Mouse (Mus musculus) kidney, adult 2 months (tissue): ENCODE data around the gene C1galt1c1.

Experiments
- CTCF ChIP-seq: fragments of 200-500 bp; conservative IDR thresholded peaks from 2 replicates; pipeline ENCODE4 v1.5.1; 2011; ENCODE audit warnings: low read depth, mild to moderate bottlenecking, control low read depth, low read length, moderate library complexity, mixed read lengths; ENCODE audit not compliant: insufficient read depth, insufficient read length
- POLR2A ChIP-seq: fragments of 200-500 bp; IDR thresholded peaks from one replicate; pipeline ENCODE4 v1.6.1; 2011; ENCODE audit warnings: low read depth, low read length, control low read depth

DNA sequence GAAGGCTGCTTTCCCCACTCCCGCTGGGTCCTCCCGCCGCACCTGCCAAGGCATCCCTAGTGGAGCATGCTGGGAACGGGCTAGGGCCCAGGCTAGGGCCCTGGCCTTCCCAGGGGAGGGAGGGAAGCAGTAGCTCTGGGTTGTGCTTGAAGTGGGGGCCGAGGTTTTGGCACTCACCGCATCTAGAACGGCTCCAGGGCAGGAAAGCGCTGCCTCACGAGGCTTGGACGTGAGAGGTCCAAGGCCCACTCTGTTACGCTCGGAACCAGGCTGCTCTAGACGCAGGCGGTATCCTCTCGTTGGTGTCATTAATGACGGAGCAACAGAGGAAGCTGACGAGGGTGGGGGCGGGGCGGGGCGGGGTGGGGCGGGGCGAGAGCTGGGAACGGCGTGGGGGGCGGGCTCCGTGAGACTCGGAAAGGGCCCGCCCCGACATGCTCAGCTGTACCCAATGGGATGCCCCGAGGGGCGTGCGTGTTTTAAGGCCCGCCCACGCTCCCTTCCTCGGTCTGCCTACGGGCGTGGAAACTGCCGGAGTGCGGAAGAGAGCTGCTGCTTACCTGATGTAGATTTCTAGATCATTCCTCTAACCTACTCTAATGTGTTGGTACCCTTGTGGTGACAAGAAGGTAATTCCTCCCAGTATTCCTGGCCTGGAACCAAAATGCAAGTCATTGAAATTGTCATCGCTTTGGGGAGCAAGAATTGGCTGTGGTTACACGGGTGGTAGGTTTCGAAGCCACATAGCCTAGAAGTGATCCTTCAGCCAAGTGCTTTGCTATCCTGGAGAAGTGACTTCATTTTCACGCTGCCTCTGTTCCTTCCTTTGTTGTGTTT, at the start of gene C1galt1c1:
- no peak for TF ChIP-seq CTCF
- peak; percentile 32 for TF ChIP-seq POLR2A
